Mouse (Mus musculus): ENCODE measurements around the gene B3galnt1. TPM values are rescaled to one million over a fixed set of nuclear protein-coding genes. Genes with fewer than 3 reads are reported as not detected.
A peak's percentile ranks its signal among the peaks of the same experiment; 100 is the strongest.
"Not testable (repeated sequence)": the region's sequence is repeated elsewhere in the genome, so short reads cannot be mapped to it uniquely, and the experiment has no call there.

B3galnt1 gene
- total RNA-seq, 2 experiments from 2014 or later, result 0.42 to 1.7 TPM

- ATAC-seq (ENCODE audit: poor library complexity, severe bottlenecking), result no peak
Observed at GRCm38 (mm10) chr3:69572561-69572960, 26.2 kb downstream of the B3galnt1 start.

GRCm38 (mm10) chr3:69565586-69565985 lies 33.2 kb downstream of the B3galnt1 start:
- not testable (repeated sequence) for ATAC-seq (ENCODE audit: poor library complexity, severe bottlenecking)

- no peak for ATAC-seq (ENCODE audit: poor library complexity, severe bottlenecking)
Observed at GRCm38 (mm10) chr3:69563406-69563805, 35.4 kb downstream of the B3galnt1 start.

- no peak for ATAC-seq (ENCODE audit: poor library complexity, severe bottlenecking)
Observed at GRCm38 (mm10) chr3:69561686-69562085, 37.1 kb downstream of the B3galnt1 start.

DNA sequence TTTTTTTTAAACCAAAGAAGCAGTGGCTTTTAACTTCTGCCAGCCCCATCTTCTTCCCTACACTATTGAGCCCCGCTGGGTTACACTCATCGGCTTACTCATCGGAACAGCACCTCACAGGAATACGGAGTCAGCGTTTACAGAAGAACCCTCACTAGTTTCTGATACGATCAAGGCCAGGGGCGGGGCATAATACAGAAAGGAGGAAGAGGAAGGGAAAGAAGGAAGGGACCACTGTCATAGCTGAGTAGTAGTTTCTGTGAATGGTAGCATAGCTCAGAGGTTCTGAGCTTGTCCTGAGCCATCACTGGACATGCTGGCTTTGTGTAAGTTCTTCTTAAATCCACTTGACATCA lies 38.8 kb downstream of the B3galnt1 start:
- peak; percentile 97 for ATAC-seq (ENCODE audit: poor library complexity, severe bottlenecking)

GRCm38 (mm10) chr3:69559316-69559974 lies 39.3 kb downstream of the B3galnt1 start:
- no peak for ATAC-seq (ENCODE audit: poor library complexity, severe bottlenecking)

DNA sequence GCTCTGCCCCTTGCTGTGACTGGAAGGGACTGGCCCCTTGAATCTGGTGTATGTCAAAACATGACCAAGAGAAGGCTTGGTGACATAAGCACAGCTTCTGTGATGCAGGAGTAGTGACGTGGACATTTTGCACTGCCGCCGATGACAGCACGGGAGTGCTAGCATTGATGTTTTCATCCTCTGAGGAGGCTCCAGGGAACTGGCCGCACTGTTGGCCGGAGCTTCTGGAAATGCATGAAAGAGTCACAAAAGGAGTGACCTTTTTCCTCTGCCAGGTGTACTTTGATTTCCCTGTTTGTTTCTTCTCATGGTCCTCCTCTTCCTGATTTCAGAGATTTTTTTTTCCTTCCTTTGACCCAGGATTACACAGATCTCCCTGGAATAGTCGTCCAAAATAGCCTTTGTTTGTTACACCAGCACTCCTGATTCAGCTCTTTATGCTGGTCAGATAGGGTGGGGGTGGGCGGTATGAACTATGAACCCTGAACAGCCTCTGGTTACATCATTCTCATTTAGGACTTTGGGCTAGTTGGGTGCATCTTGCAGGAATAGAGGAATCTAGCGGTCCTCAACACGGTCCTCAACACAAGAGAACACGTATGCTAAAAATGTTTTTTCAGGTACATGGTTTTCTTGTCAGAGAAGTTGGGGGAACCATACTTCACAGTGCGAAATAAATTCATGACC lies 42.5 kb downstream of the B3galnt1 start:
- no peak for ATAC-seq (ENCODE audit: poor library complexity, severe bottlenecking)

DNA sequence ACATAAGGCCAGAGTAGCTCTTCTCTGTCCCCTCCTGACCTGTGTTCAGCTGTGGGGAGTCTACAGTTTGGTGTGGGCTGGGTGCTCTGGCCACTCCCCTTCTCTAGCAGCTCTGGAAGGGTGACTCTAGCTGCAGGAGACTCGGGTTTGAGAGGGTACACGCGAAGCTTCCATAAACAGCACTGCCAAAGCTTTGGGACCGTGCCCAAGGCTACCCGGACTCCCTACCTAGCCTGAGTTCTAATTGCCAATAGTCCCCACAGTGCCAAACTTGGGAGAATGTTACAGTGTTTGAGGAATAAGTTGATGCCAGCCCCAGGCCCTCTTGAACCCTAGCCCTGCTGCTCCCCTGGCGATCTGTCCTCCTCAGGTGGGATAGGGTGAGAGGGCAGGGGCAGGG lies 43.2 kb downstream of the B3galnt1 start:
- ATAC-seq (ENCODE audit: poor library complexity, severe bottlenecking), result no peak

DNA sequence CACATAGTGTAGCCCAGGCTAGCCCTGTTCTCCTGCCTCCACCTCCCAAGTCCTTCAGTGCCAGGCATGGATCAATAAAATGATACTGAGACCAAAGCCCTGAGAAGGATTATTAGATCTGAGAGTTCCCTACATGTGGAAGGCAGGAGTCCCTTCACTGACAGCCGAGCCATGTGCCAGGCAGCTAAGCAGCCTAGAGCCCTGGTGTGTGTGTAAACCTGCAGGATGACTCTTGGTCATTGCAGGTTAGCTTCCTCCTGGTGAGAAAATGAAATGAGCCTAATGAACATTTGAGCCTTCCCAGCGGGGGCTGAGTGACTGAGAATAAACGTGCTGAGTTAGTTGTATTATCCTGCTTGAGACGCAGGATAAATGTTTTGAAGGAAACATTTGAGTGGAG lies 49.2 kb downstream of the B3galnt1 start:
- ATAC-seq (ENCODE audit: poor library complexity, severe bottlenecking), result no peak

GRCm38 (mm10) chr3:69548704-69549455 lies 49.9 kb downstream of the B3galnt1 start:
- no peak for ATAC-seq (ENCODE audit: poor library complexity, severe bottlenecking)

DNA sequence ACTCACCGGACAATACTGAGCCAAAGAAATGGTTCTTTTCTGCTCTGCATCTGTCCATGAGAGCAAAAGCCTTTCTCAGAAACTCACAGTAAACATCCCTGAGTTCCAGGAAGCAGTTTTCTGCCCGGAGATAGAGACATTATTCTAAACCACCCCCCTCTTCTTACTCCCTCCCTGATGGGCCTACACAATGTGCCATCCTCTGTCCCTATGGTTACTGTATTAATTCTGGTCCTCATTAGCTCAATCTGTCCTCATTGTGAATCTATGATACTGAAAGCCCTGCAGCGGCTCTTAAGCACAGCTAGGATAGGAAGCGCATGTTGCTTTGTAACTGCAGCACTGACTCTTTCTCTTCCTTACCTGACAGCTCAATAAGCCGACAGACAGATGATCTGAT lies 53.7 kb downstream of the B3galnt1 start:
- ATAC-seq (ENCODE audit: poor library complexity, severe bottlenecking), result no peak

GRCm38 (mm10) chr3:69543730-69544129 lies 55.0 kb downstream of the B3galnt1 start:
- no peak for ATAC-seq (ENCODE audit: poor library complexity, severe bottlenecking)

GRCm38 (mm10) chr3:69542962-69543361 lies 55.8 kb downstream of the B3galnt1 start:
- ATAC-seq (ENCODE audit: poor library complexity, severe bottlenecking), result no peak

DNA sequence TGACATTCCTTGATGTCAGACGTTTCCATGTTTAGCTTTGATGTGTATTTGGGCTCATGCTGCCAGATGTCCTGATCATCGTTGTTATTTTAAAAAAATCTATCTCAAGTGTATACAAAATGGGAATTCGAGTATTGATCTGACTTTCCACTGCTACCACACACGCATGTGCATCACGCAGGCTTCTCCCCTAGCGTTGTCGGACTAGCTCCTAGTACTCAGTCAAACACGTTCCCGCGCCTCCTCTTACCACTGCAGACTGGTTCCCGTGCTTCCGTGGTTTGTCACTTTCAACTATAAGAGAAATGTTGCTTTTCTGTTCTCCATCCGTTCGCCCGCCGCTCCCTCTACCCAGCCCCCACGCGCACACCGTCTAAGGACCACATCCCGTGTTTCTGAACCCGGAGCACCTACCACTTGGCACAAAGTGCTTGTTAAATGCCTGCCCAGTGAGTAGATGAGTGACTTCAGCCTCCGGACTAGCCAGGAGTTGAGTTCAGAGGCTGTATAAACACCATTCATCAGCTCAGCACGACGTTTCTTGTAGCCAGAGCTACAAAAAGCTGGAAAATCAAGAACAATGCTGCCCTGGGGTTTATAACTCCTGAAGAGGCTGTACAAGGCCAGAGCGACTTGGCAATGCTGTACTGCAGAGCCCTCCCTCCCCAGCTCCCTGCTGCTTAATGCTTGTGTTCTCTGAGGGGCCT lies 62.7 kb downstream of the B3galnt1 start:
- ATAC-seq (ENCODE audit: poor library complexity, severe bottlenecking), result no peak

DNA sequence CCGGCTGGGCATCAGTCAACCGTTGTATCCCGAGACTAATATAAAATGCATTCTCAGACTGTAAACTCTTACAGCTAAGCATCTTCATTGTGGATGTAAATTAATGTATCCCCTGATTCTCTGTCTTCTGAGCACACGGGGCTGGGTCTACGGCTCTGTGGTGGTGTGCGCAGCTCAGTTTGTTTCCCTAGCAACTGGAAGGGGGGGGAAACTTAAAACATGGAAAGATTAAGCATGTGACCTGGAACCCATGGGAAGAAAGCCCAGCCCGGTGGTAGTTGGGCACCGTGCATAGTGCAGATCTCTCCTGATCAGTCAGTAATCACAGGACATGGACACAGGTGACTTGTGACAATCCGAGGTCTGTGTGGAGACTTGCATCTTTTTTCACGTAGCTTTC lies 63.3 kb downstream of the B3galnt1 start:
- ATAC-seq (ENCODE audit: poor library complexity, severe bottlenecking), result no peak

DNA sequence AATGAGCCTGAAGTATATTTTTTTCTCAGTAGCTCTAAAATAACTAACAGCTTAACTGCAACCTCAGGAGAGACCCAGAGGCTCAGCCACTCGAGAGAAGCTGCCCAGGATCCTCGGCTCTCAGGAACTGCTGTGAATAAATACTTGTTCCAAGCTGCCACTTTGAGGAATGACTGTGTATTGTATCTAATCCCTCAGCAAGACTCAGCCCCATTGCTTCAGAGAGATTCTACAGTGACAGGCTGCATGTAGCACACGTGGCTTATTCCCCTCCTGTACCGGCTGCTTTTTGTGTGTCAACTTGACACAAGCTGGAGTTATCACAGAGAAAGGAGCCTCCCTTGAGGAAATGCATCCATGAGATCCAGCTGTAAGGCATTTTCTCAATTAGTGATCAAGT lies 66.1 kb downstream of the B3galnt1 start:
- no peak for ATAC-seq (ENCODE audit: poor library complexity, severe bottlenecking)

DNA sequence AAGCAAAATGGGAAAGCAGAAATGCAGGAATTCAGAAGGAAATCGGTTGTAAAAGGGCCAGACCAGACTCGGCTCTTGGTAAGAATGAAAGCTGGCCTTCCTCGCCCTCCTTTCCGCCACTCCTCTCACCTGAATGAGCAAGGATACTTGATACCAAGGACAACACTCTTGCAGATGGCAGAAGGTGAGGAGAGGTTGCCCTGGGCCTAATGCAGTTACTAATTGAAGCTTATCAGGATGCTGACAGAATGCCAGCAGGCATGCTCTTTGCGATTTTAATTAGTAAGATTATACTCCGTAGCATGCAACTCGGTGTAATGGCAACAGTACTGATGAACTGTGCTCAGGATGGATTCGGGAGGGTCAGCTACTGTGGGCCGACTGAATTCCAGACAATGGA lies 67.2 kb downstream of the B3galnt1 start:
- no peak for ATAC-seq (ENCODE audit: poor library complexity, severe bottlenecking)

DNA sequence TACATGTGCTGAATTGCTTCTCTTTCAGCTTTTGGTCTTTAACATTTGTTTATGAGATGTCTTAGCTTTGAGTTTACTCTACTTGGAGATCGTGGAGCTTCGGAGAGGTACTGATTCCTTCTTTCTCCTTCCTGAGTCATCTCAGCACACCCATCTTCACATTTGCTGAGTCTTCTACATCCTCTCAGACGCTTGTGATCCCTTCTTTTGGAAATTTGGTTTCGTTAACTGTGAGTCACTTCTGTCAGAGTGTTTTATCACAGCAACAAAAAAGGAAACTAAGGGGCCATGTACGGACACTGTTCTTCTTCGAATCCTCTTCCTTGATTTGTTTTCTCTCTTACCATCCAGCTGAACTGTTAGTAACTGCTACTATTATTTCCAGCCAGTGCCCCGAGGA lies 69.2 kb downstream of the B3galnt1 start:
- ATAC-seq (ENCODE audit: poor library complexity, severe bottlenecking), result no peak

DNA sequence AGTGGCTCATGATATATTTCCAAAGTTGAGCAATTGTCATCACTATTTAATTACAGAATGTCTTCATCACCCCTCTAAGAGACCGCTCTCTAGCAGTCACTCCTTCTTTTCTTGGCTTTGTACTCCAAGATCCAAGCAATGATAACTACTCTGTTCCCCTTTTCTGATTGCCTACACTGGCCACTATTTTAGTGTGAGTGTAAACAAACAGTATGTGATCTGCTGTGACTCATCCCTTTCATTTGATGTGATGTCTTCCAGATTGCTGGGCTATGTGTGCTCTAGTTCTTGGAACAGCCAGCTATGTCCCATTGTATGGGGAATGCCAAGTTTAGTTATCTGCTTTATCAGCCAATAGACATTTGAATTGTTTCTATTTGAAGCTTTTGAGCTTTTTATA lies 71.4 kb downstream of the B3galnt1 start:
- no peak for ATAC-seq (ENCODE audit: poor library complexity, severe bottlenecking)

GRCm38 (mm10) chr3:69525072-69525529 lies 73.7 kb downstream of the B3galnt1 start:
- no peak for ATAC-seq (ENCODE audit: poor library complexity, severe bottlenecking)

DNA sequence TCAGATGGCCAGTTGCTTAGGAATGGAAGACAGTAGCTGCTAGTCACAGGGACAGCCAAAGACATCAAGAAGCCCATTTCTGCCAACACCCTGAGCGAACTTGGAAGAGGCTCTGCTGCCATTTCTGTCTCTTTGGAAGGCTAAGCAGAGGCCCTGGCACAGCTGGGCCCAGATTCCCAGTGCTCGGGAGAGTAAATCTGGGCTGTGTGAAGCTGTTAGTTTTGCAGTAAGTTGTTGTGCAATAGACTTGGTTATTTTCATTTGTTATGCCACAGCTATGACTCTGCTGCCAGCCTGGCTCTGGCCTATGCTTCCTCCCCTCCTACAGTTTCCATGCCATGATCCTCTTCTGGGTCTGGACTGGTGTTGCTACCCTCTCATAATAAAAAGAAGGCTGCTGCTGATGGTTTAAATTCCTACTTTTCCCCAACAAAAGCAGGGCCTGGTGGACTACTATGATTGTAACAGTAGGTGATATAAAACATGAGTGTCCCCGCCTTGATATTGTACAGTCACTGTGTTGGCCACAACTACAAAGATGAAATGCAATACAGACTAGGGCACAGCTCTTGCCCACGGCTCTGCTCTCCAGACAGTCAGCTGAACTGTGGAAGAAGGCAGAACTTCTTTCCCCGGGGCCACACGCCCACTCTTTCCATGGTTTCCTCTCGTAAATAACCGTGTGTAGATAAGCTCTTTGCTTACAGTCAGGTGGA lies 74.2 kb downstream of the B3galnt1 start:
- ATAC-seq (ENCODE audit: poor library complexity, severe bottlenecking), result peak; percentile 43; the same call in 1 of the 2 replicates

All from megakaryocyte, adult 5-6 weeks (primary cell).